In genomic region chr9:116114339-116114738, GRCm38 (mm10) we compare ENCODE assay signal across 12 mouse cellular contexts.
DNase-seq lines count a peak whose midpoint lies in the region; ATAC-seq lines count a peak whose summit lies in the region.
"Had no signal": no experiment of that assay in that cellular context is flagged by ENCODE, and none has a peak within 500 bp of the region (broad histone marks: within the 10 kb centered on the region; RNA-seq: fewer than 3 reads in every experiment).

No protein-coding gene starts in this region.

- peaks cover 5% of the 10 kb centered on the region; the same call in 1 of the 2 replicates for H3K9me3 ChIP-seq in heart, embryonic 12.5 days (replicated peaks)
- H3K9me3 ChIP-seq: limb, embryonic 12.5 days had no signal

- no peak overlapping the region for H3K4me2 ChIP-seq in heart, embryonic 12.5 days
- H3K4me2 ChIP-seq: limb, embryonic 12.5 days had no signal

- H3K36me3 ChIP-seq in heart, embryonic 12.5 days, result peaks cover 33% of the 10 kb centered on the region

- peak overlapping the region; percentile 33 for H3K27ac ChIP-seq in heart, embryonic 12.5 days (ENCODE audit: poor library complexity, severe bottlenecking)
- H3K27ac ChIP-seq: limb, embryonic 12.5 days had no signal

- no peak for ATAC-seq in heart, embryonic 12.5 days (ENCODE audit: insufficient number of reproducible peaks, low FRiP score)
- ATAC-seq in erythroblast, adult 5-6 weeks (replicated peaks; ENCODE audit: low FRiP score, poor library complexity, severe bottlenecking), result no peak

- peaks cover 17% of the 10 kb centered on the region; the same call in 1 of the 2 replicates for H3K4me1 ChIP-seq in heart, embryonic 12.5 days (replicated peaks)

- no peak overlapping the region for H3K4me3 ChIP-seq in heart, embryonic 12.5 days
- H3K4me3 ChIP-seq: limb, embryonic 12.5 days had no signal

- no peak overlapping the region for H3K9ac ChIP-seq in heart, embryonic 12.5 days
- H3K9ac ChIP-seq: limb, embryonic 12.5 days had no signal

- WGBS in heart, embryonic 12.5 days, result 49% methylated on average over 4 of the region's 4 CpGs

- no peaks in the 10 kb centered on the region for H3K27me3 ChIP-seq in heart, embryonic 12.5 days (replicated peaks)
- H3K27me3 ChIP-seq: limb, embryonic 12.5 days had no signal

- DNase-seq in adrenal gland, adult (ENCODE audit: inconsistent age in 2 of 2, low spot score in 1 of 2), result peak; percentile 53 to 77
- DNase-seq in adrenal gland, adult 18-20 months (ENCODE audit: low spot score in 2 of 2), result no peak
- DNase-seq in CD4-positive, CD25-positive, alpha-beta regulatory T cell, adult 2 months (ENCODE audit: low read depth, low spot score), result peak; percentile 81
- peak; percentile 77 for DNase-seq in kidney, postnatal 14 days
- DNase-seq in right cerebral cortex, postnatal 14 days, result no peak
- no peak for DNase-seq in c-Kit-positive CD71-positive TER-119-positive erythroid progenitor cells, embryonic 14.5 days (ENCODE audit: low spot score)
- DNase-seq: cerebellum, postnatal 36 days; midbrain, embryonic 14.5 days; right cerebral cortex, postnatal 25 days had no signal

Comparison
In these comparisons a context has a peak if more than half of its experiments do, and no peak if none do; other contexts are left out.
1. DNase-seq: peak in adrenal gland, adult (2 of 2), CD4-positive, CD25-positive, alpha-beta regulatory T cell, adult 2 months (single experiment) and kidney, postnatal 14 days (single experiment); none in adrenal gland, adult 18-20 months (0 of 2), right cerebral cortex, postnatal 14 days (single experiment) and c-Kit-positive CD71-positive TER-119-positive erythroid progenitor cells, embryonic 14.5 days (single experiment).